Mouse (Mus musculus): Measurements from ENCODE around the gene Glb1l. TPM values are rescaled to one million over a fixed set of nuclear protein-coding genes. Genes with fewer than 3 reads are reported as not detected.

Glb1l gene
- total RNA-seq, 2 experiments from 2014 or later, result 18.3 to 22.1 TPM

GRCm38 (mm10) chr1:75214442-75214841 is 3.8 kb upstream of the Glb1l start:
- DNase-seq (ENCODE audit: extremely low spot score in 1 of 2, low spot score in 2 of 2), result no peak
- intact Hi-C loops (cut with DNase I), result no loop called here

DNA sequence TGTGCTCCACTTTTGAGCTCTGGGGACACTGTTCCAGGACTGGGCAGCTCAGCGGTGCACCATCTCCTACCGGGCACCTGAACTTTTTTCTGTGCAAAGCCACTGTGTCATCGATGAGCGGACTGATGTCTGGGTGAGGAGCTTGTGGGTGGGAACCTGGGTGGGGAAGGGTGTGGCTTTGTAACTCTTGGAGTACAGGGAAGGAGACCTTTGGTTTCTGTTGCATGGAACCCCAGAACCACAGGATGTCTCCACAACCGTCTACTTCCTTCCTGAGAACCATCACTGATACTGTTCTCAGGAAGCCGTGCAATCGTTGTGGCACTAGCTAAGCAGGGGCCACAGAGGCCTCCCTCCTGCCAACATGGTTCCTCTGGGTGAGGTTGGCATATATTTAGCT is 2.5 kb upstream of the Glb1l start:
- intact Hi-C loops (cut with DNase I), result no loop called here
- no peak for DNase-seq (ENCODE audit: extremely low spot score in 1 of 2, low spot score in 2 of 2)

DNA sequence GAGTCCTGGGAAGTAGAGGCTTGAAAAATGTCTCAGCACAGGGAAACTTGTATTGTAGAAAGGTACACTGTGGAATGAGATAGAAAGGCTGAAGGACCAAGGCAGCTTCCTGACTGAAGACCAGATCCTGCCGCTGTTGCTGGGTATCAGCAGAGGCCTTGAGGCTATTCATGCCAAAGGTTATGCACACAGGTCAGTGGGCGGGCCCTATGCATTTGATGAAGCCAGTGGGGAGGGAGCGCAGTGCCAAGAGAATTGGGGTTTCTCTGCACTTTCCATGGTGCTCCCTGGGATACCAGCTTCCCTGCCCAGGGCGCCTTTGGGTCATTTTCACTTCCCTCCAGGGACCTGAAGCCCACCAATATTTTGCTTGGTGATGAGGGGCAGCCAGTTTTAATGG is 1.9 kb upstream of the Glb1l start:
- intact Hi-C loops (cut with DNase I), result no loop called here
- no peak for DNase-seq (ENCODE audit: extremely low spot score in 1 of 2, low spot score in 2 of 2)

DNA sequence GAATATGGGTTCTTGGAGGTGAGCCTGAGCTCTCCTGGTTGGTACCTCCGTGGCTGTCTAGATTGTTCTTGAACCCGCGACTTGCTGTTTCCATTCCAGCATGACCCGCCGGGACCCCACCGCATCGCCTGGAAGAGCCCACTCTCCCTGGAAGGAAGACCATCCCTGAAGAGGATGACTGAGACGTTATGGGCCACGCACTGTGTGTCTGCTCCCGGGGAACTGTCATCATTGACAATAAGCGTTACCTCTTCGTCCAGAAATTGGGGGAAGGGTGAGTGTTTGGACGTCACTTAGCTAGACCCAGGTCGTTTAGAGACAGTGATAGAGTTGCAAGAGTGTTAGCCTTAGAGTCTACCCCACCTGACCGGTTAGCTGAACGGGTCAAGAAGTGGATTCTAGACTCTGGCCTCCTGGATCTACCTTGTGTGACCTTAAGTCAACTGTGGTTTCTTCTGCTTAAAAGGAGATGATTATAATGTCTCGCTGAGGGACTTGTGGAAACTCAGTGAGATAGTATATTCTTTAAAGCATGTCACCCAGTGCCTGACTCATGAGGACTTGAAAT is 612 bp upstream of the Glb1l start:
- intact Hi-C loops (cut with DNase I), result no loop called here
- DNase-seq (ENCODE audit: extremely low spot score in 1 of 2, low spot score in 2 of 2), result no peak

DNA sequence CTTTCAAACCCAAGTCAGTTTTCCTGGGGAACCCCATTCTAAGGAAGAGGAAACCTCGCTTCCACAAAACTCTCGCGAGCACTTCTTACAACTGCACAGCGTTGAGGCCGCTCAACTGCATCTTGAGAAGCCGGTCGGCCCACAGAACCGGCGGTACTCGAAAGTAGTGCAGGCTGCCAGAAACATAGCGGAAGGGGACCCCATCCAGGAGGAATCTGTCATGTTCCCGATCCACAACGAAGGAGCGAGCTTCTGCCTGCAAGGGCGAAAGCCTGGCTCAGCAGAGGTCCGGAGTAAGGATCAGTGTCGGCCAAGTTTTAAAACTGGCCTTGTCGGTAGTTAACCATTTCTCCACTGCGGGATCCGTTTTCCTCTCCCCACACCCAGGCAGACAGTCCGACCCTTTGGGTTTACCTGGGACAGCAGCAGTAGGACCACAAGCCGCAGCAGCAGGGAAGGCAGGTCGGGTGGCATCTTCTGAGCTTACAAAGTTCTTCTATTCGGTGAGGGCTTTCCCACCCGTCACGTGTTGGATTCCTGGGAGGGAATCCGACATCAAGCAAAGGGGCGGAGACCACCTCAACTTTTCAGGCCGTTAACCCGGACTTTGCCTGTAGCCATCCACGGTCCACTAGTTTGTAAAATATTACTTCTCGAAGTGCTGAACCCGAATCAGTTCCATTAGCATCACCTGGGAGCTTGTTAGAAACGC is 1.5 kb downstream of the Glb1l start:
- peak in 1 of 2 experiments; percentile 49 for DNase-seq (ENCODE audit: extremely low spot score in 1 of 2, low spot score in 2 of 2)
- intact Hi-C loops (cut with DNase I), result no loop called here

DNA sequence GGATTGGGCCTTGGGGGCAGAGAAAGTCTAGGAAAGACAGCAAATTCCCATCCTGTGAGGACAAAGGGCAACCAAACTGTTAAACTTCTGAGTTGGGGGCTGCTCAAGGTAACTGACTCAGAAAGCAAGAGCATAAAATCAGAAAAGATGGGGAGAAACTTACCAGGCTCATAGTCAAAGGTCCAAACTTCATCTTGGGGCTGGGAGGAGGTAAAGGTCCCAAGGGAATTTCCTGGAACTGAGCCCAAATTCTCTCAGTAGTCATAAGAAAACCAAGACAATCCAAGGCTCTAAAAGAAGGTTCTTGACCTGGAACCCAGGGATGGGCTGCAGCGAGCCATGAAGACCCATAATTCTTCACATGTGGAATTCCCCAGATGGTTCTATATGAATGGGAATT is 9.4 kb downstream of the Glb1l start:
- intact Hi-C loops (cut with DNase I), result no loop called here

GRCm38 (mm10) chr1:75192452-75192851 is 18.2 kb downstream of the Glb1l start:
- no peak for DNase-seq (ENCODE audit: extremely low spot score in 1 of 2, low spot score in 2 of 2)
- intact Hi-C loops (cut with DNase I), result no loop called here

More for the DNA sequence above, 9.4 kb downstream of the Glb1l start:
- no peak for DNase-seq (ENCODE audit: extremely low spot score in 1 of 2, low spot score in 2 of 2)

DNA sequence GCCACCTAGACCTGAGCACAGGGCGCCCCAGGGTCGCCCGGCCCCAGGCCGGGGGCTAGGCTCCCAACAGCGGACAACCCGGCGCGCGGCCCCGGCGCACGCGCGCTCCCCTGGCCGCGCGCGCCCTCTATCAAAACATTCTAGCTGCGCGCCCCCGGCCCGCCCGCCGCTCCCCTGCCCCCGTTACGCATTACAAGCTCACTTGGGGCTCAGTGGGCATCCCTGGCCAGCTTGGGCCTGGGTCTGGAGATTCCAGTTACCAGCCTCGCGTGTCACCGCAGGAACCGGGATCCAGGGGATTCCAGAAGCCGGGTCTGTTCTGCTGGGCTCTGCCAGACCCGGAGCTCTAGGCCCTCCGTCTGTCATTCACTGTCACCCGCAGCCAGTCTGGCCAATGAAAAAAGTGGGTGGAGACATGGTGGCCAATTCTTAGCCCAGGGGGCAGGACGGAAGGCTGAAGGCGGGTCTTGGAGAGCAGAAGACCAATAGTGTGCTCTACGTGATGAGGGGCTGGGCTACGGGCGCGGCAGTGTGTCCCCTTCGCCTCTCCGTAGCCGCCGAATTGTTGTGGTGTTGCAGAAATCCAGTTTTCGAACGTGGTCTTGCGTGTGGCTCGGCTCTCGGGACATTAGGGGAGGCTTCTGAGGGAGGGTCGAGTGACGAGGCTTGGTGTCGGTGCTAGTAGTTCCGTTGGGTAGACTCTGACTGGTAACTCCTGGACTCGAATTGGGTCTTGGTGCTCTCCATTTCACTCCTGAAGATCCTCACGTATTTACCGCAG is 18.8 kb downstream of the Glb1l start, which contains the start of the genes Ankzf1 and Atg9a:
Gene Ankzf1 (plus strand): TSS at position 530 of the 781 bp plus-strand sequence.
Gene Atg9a (minus strand): TSS at position 575 of the 781 bp plus-strand sequence.
- DNase-seq (ENCODE audit: extremely low spot score in 1 of 2, low spot score in 2 of 2), result peak; percentile 97
- intact Hi-C loops (cut with DNase I), result no loop called here

GRCm38 (mm10) chr1:75191258-75191621 is 19.4 kb downstream of the Glb1l start:
- intact Hi-C loops (cut with DNase I), result no loop called here
- DNase-seq (ENCODE audit: extremely low spot score in 1 of 2, low spot score in 2 of 2), result no peak

DNA sequence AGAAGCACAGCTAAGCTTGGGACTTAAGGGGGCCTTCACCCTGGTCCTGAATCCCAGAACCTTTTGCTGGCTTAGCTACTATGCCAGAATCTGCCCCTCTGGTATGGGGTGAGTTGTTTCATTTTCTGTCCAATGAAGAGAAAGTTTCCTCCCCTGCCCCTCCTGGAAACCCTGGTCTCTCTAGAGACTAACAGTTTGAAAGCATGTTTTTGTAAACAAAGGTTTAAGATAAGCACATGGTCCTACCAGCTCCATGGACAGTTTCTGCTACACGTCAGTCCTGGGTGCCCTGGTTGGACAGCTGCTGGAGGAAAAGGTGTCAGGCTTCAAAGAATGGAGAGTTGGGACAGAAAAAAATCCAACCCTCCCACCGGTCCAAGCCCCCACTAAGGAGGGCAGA is 20.0 kb downstream of the Glb1l start:
- intact Hi-C loops (cut with DNase I), result no loop called here
- no peak for DNase-seq (ENCODE audit: extremely low spot score in 1 of 2, low spot score in 2 of 2)

DNA sequence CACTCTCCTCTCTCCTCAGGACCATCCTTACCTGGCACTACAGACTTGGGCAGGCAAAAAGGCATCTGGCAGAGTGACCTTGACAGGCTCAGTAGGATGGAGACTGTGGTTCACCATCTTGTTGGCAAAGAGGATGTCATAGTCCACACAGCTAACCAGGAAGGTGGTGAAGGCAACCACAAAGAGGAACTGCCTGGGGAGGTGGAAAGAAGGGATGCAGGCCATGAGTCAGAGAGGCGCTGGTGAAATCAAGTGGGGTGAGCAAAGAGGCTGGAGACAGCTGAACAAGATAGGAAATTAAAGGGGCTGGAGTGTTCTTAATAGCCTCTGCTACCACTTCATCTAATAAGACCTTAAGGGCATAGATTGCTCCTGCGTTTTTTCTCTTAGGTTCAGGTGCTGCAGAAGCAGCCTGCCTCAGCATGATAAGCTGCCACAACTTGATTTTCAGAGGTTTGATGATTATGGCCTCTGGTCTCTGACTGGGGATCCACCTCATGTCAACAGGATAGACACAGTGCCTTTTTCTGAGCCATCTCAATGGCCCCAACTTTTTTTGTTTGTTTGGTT is 22.6 kb downstream of the Glb1l start:
- DNase-seq (ENCODE audit: extremely low spot score in 1 of 2, low spot score in 2 of 2), result no peak
- intact Hi-C loops (cut with DNase I), result no loop called here

DNA sequence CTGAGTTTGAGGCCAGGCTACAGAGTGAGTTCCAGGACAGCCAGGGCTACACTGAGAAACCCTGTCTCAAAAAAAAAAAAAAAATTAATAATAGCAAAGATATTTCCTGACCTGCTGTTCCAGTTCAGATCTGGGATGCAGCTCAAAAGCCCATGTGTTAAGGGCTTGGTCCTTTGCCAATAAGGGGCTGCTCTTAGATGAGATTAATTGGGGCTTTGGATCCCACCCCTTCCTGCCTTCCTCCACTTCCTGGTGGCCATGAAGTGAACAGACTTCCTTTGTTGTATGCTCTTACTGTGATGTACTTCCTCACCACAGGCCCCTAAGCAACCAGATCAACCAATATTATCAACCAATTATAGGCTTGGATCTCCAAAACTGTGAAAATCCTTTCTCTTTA is 23.5 kb downstream of the Glb1l start:
- intact Hi-C loops (cut with DNase I), result no loop called here
- DNase-seq (ENCODE audit: extremely low spot score in 1 of 2, low spot score in 2 of 2), result no peak

DNA sequence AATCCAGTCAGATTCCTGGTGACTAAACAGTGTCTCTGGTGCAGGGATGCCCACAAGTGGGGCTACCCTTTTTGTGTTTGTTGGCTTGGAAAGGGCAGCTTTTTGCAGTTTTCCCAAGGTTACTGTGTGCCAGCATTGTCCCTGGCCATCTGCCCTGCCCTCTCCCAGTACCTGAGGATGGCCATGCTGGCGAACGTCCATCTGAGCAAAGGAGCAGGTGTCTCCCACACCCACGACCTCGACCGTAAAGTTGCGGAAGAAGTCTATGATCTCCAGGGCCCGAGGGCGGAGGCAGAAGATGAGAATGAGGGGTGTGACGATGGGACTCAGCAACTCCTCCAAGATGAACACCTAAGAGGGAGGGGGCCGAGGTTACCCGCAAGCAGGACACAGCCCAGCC is 25.1 kb downstream of the Glb1l start:
- DNase-seq (ENCODE audit: extremely low spot score in 1 of 2, low spot score in 2 of 2), result peak in 1 of 2 experiments; percentile 50
- intact Hi-C loops (cut with DNase I), result no loop called here

DNA sequence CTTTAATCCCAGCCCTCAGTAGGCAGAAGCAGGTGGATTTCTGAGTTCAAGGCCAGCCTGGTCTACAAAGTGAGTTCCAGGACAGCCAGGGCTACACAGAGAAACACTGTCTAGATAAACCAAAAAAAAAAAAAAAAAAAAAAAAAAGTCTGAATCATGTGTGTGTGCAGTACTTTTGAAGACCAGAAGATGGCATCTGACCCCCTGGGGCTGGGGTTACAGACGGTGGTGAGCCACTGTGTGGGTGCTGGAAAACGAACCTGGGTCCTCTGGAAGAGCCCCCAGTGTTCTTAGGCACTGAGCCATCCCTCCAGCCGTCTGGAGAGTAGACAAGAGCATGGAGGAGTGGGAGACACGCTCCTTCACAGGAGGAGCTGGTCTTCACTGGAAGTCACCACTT is 28.5 kb downstream of the Glb1l start:
- intact Hi-C loops (cut with DNase I), result no loop called here
- DNase-seq (ENCODE audit: extremely low spot score in 1 of 2, low spot score in 2 of 2), result peak in 1 of 2 experiments; percentile 40

GRCm38 (mm10) chr1:75181377-75181870 is 29.2 kb downstream of the Glb1l start:
- intact Hi-C loops (cut with DNase I), result no loop called here
- no peak for DNase-seq (ENCODE audit: extremely low spot score in 1 of 2, low spot score in 2 of 2)

- DNase-seq (ENCODE audit: extremely low spot score in 1 of 2, low spot score in 2 of 2), result no peak
- intact Hi-C loops (cut with DNase I), result no loop called here
Observed at GRCm38 (mm10) chr1:75180741-75181140, 29.9 kb downstream of the Glb1l start.

DNA sequence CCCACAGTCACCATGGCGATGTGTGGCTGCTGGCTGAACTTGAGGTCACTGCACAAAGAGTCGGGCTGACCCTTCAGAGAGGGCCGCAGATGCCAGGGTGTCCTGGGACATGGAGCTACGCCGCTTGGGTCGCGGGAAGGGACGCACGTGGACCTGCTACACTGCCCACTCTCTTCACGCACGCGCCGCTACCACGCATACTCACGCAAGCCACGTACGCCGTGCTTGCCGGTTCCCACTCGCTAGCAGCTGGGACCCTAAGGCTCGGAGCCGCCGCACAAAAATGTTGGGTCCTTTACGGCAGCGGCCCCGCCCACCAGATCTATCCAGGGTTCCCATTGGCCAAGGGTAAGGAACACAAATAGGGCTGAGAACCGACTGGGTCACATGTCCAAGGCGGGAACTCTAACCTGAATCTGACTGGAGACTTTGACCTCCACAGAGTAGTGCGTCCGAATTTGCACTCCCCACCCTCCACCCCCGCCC is 30.5 kb downstream of the Glb1l start, which contains the start of gene Abcb6:
Gene Abcb6 (minus strand): TSS at position 288 of the 486 bp plus-strand sequence.
- intact Hi-C loops (cut with DNase I), result no loop called here
- DNase-seq (ENCODE audit: extremely low spot score in 1 of 2, low spot score in 2 of 2), result peak; percentile 95

DNA sequence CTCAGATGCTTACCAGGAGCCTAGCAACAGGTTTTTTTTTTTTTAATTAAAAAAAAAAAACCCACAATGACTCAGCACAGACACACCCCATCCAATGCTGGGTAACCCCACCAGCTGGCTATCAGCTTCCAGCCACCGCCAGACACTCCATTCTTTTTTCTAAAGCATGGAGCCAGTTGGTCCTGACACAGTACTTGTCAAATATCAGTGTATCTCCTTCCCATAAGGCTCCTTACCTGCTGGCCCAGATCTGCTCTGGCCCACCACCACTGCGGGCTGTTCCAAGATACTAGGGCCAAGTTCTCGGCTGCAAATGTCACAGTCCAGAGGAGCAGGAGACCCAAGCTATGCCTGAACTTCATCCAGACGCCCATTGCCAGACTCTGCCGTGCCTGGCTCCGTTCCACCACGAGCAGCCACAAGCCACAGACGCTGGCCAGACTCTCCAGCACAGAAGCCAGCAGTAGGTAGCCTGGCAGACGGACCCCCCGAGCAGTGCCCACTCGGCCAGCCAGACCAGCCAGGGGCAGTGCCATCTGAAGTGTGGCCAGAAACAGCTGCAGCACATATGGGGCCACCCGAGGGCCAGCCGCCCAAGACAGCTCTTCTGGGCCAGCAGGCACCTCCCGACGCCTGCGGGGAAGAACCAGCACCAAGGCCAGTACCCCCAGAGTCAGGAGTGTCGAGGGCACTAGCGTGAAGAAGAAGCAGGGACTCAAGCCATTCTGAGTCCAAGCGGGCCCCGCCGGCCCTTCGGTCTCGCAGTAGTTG is 31.1 kb downstream of the Glb1l start:
- intact Hi-C loops (cut with DNase I), result no loop called here

More for the DNA sequence above, 31.1 kb downstream of the Glb1l start:
- DNase-seq (ENCODE audit: extremely low spot score in 1 of 2, low spot score in 2 of 2), result peak; percentile 54 to 65
